Mouse (Mus musculus) liver, embryonic 15.5 days (tissue): ENCODE measurements around the gene 4933409G03Rik. TPM values are rescaled to one million over a fixed set of nuclear protein-coding genes. Genes with fewer than 3 reads are reported as not detected.
"Not testable (repeated sequence)": the region's sequence is repeated elsewhere in the genome, so short reads cannot be mapped to it uniquely, and the experiment has no call there.

Source experiments
- ATAC-seq: fragments of 200-750 bp; cut with Nextera tagmentation; 2 replicates; pipeline ENCODE4 v1.8.0; 2017; ENCODE audit warnings: moderate number of reproducible peaks, mild to moderate bottlenecking, moderate library complexity; ENCODE audit not compliant: insufficient read depth
- H3K27ac ChIP-seq: fragments of 300-500 bp; sonication (generic); replicated peaks from 2 replicates; pipeline ENCODE4 v1.5.1; 2015; ENCODE audit warnings: mild to moderate bottlenecking, inconsistent platforms
- H3K27me3 ChIP-seq: fragments of 300-500 bp; sonication (generic); 2 replicates; pipeline ENCODE4 v1.6.1; 2015; ENCODE audit warnings: mild to moderate bottlenecking, inconsistent platforms
- H3K36me3 ChIP-seq: fragments of 300-500 bp; sonication (generic); replicated peaks from 2 replicates; pipeline ENCODE4 v1.6.1; 2015; ENCODE audit warnings: moderate library complexity, mild to moderate bottlenecking, inconsistent platforms
- H3K4me1 ChIP-seq: fragments of 300-500 bp; sonication (generic); replicated peaks from 2 replicates; pipeline ENCODE4 v1.6.1; 2015; ENCODE audit warnings: inconsistent platforms
- H3K4me2 ChIP-seq: fragments of 300-500 bp; sonication (generic); 2 replicates; pipeline ENCODE4 v1.6.1; 2015; ENCODE audit warnings: moderate library complexity, mild to moderate bottlenecking, inconsistent platforms
- H3K4me3 ChIP-seq: fragments of 300-500 bp; sonication (generic); replicated peaks from 2 replicates; pipeline ENCODE4 v1.5.1; 2015; ENCODE audit warnings: mild to moderate bottlenecking, inconsistent platforms
- H3K9ac ChIP-seq: fragments of 300-500 bp; sonication (generic); 2 replicates; pipeline ENCODE4 v1.6.1; 2015; ENCODE audit warnings: moderate library complexity, mild to moderate bottlenecking, inconsistent platforms
- H3K9me3 ChIP-seq: fragments of 300-500 bp; sonication (generic); replicated peaks from 2 replicates; pipeline ENCODE4 v1.6.1; 2016; ENCODE audit warnings: inconsistent platforms
- WGBS: fragments of 180-500 bp; shearing (Covaris S2); methylation state at CpG from one replicate; pipeline ENCODE4 v1.1.7; 2015; ENCODE audit warnings: mixed read lengths; ENCODE audit not compliant: insufficient replicate concordance; 5-methylcytosine and 5-hydroxymethylcytosine counted together
- polyA plus RNA-seq: library from polyadenylated mRNA; unstranded; fragments of >200 nt; fragmentation: Nextera tagmentation; extraction: Ambion mirVana; gene quantifications from 2 replicates; pipeline ENCODE4 v1.2.1, GENCODE M21; 2015

4933409G03Rik gene
- polyA plus RNA-seq: not detected in 2 replicates

DNA sequence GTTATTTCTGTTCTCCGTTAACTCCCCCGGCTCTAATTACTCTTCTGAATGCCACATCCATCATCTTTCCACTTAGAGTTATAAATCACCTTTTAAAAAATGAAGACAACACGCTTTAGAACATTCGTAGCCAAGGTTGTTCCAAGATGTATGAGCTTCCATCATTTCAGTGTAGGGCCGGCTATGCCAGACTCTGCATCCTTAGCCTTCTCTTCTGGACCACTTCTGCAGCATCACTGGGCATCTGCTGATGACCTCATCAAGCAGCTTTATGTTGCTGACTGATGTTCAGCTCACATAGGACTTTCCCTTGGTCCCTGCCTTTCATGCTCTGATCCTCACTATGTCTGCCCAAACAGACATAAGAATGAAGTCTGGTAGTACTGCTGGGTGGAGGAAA lies at the start of gene 4933409G03Rik:
4933409G03Rik (plus strand) TSS at position 301 of the 400 bp plus-strand sequence.
- no peaks in the 10 kb centered on the region for H3K27me3 ChIP-seq

DNA sequence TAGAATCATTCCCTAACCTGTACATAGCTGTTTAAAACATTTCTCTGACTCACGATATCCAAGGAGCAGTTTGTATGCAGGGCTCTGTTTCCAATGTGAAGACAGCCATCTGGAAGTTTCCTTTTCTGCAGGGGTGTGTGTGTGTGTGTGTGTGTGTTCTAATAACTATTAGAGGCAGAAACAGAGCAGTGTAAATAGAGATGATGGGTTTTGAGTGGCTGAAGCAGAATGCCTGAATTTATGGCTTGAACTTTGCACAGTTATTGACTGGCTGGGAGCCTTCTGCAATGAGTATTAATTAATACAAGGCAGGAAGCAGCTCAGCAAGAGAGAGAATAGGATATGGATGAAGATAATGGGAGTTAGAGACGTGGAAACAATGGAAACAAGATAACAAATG lies 38.0 kb upstream of the 4933409G03Rik start:
- Histone ChIP-seq H3K27me3 (no peaks in the 10 kb centered on the region), H3K4me3 (no peak overlapping the region), H3K9ac (no peak overlapping the region), H3K9me3 (no peaks in the 10 kb centered on the region), H3K27ac (no peak overlapping the region), H3K36me3 (no peaks in the 10 kb centered on the region), H3K4me2 (no peak overlapping the region), H3K4me1 (no peaks in the 10 kb centered on the region)
- no peak for ATAC-seq
- 43% methylated on average over 2 of the region's 2 CpGs for WGBS

More for the DNA sequence above, at the start of gene 4933409G03Rik:
- Histone ChIP-seq H3K4me2 (no peak within 1 kb of the TSS), H3K4me1 (no peaks in the 10 kb centered on the region), H3K9ac (no peak within 1 kb of the TSS), H3K9me3 (no peaks in the 10 kb centered on the region), H3K36me3 (no peaks in the 10 kb centered on the region), H3K4me3 (no peak within 1 kb of the TSS), H3K27ac (no peak within 1 kb of the TSS)
- 66% methylated on average over 5 of the region's 5 CpGs for WGBS
- no peak for ATAC-seq

GRCm38 (mm10) chr2:68560821-68561220 lies 21.4 kb upstream of the 4933409G03Rik start:
- no peaks in the 10 kb centered on the region for H3K4me1 ChIP-seq
- no peaks in the 10 kb centered on the region for H3K36me3 ChIP-seq
- H3K4me2 ChIP-seq: no peak overlapping the region
- H3K9ac ChIP-seq: no peak overlapping the region
- no peaks in the 10 kb centered on the region for H3K27me3 ChIP-seq
- ATAC-seq: no peak
- WGBS: 39% methylated on average over 4 of the region's 4 CpGs
- H3K4me3 ChIP-seq: no peak overlapping the region
- H3K27ac ChIP-seq: no peak overlapping the region
- no peaks in the 10 kb centered on the region for H3K9me3 ChIP-seq

GRCm38 (mm10) chr2:68563331-68563730 lies 18.9 kb upstream of the 4933409G03Rik start:
- no peak overlapping the region for H3K9ac ChIP-seq
- H3K9me3 ChIP-seq: no peaks in the 10 kb centered on the region
- no peak overlapping the region for H3K27ac ChIP-seq
- 9% methylated on average over 3 of the region's 3 CpGs for WGBS
- no peak overlapping the region for H3K4me2 ChIP-seq
- no peaks in the 10 kb centered on the region for H3K27me3 ChIP-seq
- H3K4me3 ChIP-seq: no peak overlapping the region
- no peaks in the 10 kb centered on the region for H3K4me1 ChIP-seq
- no peaks in the 10 kb centered on the region for H3K36me3 ChIP-seq
- ATAC-seq: no peak

DNA sequence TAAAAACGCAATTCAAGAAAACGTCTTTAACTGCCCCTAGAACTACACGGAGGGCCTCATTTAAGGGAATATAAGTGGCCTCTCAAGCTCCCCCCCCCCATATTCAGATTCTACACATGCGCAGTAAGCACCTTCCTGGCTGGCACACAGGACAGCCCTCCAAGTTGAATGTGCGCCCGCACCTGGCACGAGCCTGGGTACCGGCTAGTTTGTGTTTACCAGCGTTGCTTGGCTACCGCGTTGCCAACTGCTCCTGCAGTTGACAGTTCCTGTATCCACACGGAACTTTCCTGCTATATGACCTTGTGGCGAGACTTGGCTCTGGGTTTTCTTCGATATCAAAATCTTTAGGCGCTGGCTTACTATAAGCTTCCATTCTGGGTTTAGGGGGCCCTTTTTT lies 13.9 kb upstream of the 4933409G03Rik start:
- 75% methylated on average over 15 of the region's 15 CpGs for WGBS
- no peak overlapping the region for H3K27ac ChIP-seq
- no peaks in the 10 kb centered on the region for H3K36me3 ChIP-seq
- H3K4me2 ChIP-seq: no peak overlapping the region
- H3K4me3 ChIP-seq: no peak overlapping the region
- H3K27me3 ChIP-seq: no peaks in the 10 kb centered on the region
- no peak for ATAC-seq
- H3K9me3 ChIP-seq: no peaks in the 10 kb centered on the region
- no peaks in the 10 kb centered on the region for H3K4me1 ChIP-seq
- H3K9ac ChIP-seq: no peak overlapping the region

GRCm38 (mm10) chr2:68572340-68572739 lies 9.9 kb upstream of the 4933409G03Rik start:
- Histone ChIP-seq H3K36me3 (no peaks in the 10 kb centered on the region), H3K4me1 (no peaks in the 10 kb centered on the region), H3K27me3 (no peaks in the 10 kb centered on the region), H3K9ac (no peak overlapping the region), H3K4me3 (no peak overlapping the region), H3K4me2 (no peak overlapping the region), H3K9me3 (no peaks in the 10 kb centered on the region), H3K27ac (no peak overlapping the region)
- 18% methylated on average over 4 of the region's 4 CpGs for WGBS
- no peak for ATAC-seq

DNA sequence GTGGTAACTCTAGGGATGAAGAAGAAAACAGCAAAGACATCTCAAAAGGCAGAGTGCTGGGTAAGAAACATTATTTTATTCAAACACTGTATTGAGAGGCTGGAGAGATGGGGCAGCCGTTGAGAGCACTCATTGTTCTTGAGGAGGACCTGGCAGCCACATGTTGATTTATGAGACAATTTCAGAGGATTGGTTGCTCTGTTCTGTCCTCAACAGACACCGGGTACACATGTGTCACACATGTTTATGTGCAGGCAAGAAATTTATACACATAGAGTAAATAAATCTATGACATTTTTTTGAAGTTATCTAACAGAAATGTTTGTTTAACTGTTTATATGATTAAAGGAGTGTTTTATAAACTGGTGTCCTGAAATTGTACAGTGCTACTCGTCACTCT lies 10.6 kb downstream of the 4933409G03Rik start:
- Histone ChIP-seq H3K9ac (no peak overlapping the region), H3K4me1 (no peaks in the 10 kb centered on the region), H3K36me3 (no peaks in the 10 kb centered on the region), H3K9me3 (no peaks in the 10 kb centered on the region), H3K27me3 (no peaks in the 10 kb centered on the region), H3K4me2 (no peak overlapping the region), H3K27ac (no peak overlapping the region), H3K4me3 (no peak overlapping the region)
- ATAC-seq: no peak
- WGBS: 35% methylated on average over 3 of the region's 3 CpGs

GRCm38 (mm10) chr2:68656186-68656585 lies 74.0 kb downstream of the 4933409G03Rik start, which contains the start of gene 4932414N04Rik:
TSS of gene 4932414N04Rik (plus strand) at chr2:68656486.
- not testable (repeated sequence) for ATAC-seq, H3K27ac ChIP-seq, H3K4me1 ChIP-seq, H3K9ac ChIP-seq, H3K4me3 ChIP-seq, H3K27me3 ChIP-seq, H3K4me2 ChIP-seq, H3K9me3 ChIP-seq, H3K36me3 ChIP-seq
- whole genome bisulfite sequencing: 43% methylated on average over 2 of the region's 5 CpGs

Other genes starting within 250 kb of the 4933409G03Rik start
- gene Stk39, start 110.1 kb upstream of the 4933409G03Rik start, polyA plus RNA-seq: 1.9 and 2.3 TPM in 2 replicates
- gene 4932414N04Rik, start 74.1 kb downstream of the 4933409G03Rik start, polyA plus RNA-seq: not detected in 2 replicates